Mouse (Mus musculus) E14TG2a.4 (cell line): Measurements from ENCODE around the gene Gm44805.

ENCODE experiments used
- CTCF ChIP-seq: conservative IDR thresholded peaks from 2 replicates; pipeline ENCODE4 v1.5.1; 2014; ENCODE audit warnings: low read length
- POU5F1 ChIP-seq: IDR thresholded peaks from 2 replicates; pipeline ENCODE4 v1.6.1; 2014; ENCODE audit warnings: low read length, borderline replicate concordance

GRCm38 (mm10) chr7:19675824-19676223 is 5.4 kb downstream of the Gm44805 start:
- no peak for TF ChIP-seq CTCF
- no peak for TF ChIP-seq POU5F1
